Mouse (Mus musculus) frontal cortex, adult (tissue): Measurements from ENCODE around the gene Actr5.

ENCODE experiments used
- ATAC-seq: cut with Nextera tagmentation; 2 replicates; pipeline ENCODE4 v1.9.2; 2017; ENCODE audit warnings: mild to moderate bottlenecking, moderate library complexity, mixed read lengths; ENCODE audit not compliant: low TSS enrichment

Actr5 gene

GRCm38 (mm10) chr2:158684910-158685309 lies 60.2 kb downstream of the Actr5 start:
- peak; percentile 45 for ATAC-seq

GRCm38 (mm10) chr2:158686394-158686793 lies 61.7 kb downstream of the Actr5 start:
- ATAC-seq = no peak

GRCm38 (mm10) chr2:158687804-158688241 lies 63.1 kb downstream of the Actr5 start:
- ATAC-seq = peak; percentile 58
